36 mouse cellular contexts compared by ENCODE assay signal in the genomic region with DNA sequence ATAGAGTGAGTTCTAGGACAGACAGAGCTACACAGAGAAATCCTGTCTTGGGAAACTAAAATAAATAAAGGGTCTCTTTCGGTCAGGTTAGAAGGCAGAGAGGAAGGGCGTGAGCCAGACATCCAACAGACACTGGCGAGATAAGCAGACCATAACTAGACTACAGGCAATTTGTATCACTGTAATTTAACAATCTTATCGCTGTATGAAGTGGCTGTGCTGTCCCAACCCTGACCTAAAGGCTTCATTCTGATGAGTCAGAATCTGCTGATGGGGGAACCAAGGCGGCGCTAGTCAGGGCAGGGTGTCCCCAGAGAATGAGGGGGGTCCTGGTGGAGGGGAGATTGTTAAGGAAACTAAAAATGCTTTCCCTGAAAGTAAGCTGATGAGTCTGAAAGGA. TPM values are rescaled to one million over a fixed set of nuclear protein-coding genes. Genes with fewer than 3 reads are reported as not detected.
DNase-seq lines count a peak whose midpoint lies in the region; ATAC-seq lines count a peak whose summit lies in the region.
"Had no signal": no experiment of that assay in that cellular context is flagged by ENCODE, and none has a peak within 500 bp of the region (broad histone marks: within the 10 kb centered on the region; RNA-seq: fewer than 3 reads in every experiment).

No protein-coding gene starts in this region.

- H3K4me1 ChIP-seq in liver, embryonic 13.5 days (replicated peaks) = peaks cover 75% of the 10 kb centered on the region

- H3K9me3 ChIP-seq in liver, embryonic 13.5 days (replicated peaks) = no peaks in the 10 kb centered on the region
- H3K9me3 ChIP-seq: embryonic facial prominence, embryonic 12.5 days; hindbrain, embryonic 13.5 days; limb, embryonic 13.5 days; lung, embryonic 15.5 days had no signal

- no peak overlapping the region for H3K4me3 ChIP-seq in liver, embryonic 13.5 days (replicated peaks)
- H3K4me3 ChIP-seq: embryonic facial prominence, embryonic 12.5 days; hindbrain, embryonic 13.5 days; limb, embryonic 13.5 days; lung, embryonic 15.5 days had no signal

- H3K9ac ChIP-seq in liver, embryonic 13.5 days = peak overlapping the region; percentile 50; the same call in 1 of the 2 replicates
- H3K9ac ChIP-seq: embryonic facial prominence, embryonic 12.5 days; hindbrain, embryonic 13.5 days; limb, embryonic 13.5 days; lung, embryonic 15.5 days had no signal

- intact Hi-C loops in heart, postnatal 10 days (cut with DNase I) = no loop called here

- peak overlapping the region; percentile 67 for H3K27ac ChIP-seq in liver, embryonic 13.5 days
- H3K27ac ChIP-seq: embryonic facial prominence, embryonic 12.5 days; hindbrain, embryonic 13.5 days; limb, embryonic 13.5 days; lung, embryonic 15.5 days had no signal

- peak; percentile 22 for DNase-seq in adrenal gland, postnatal 14 days
- no peak for DNase-seq in adrenal gland, postnatal 25 days
- peak; percentile 50 for DNase-seq in c-Kit-positive CD71-positive TER-119-negative erythroid progenitor cells, embryonic 14.5 days (ENCODE audit: low read depth)
- no peak for DNase-seq in liver, embryonic 13.5 days
- no peak for DNase-seq in T-cell, adult 2 months (ENCODE audit: low spot score)
- DNase-seq in heart, postnatal 10 days = no peak
- no peak for DNase-seq in spleen, postnatal 4 days (ENCODE audit: low spot score in 2 of 2)
- DNase-seq: cerebellum, adult 11 months; cerebellum, adult 9-10 months; cerebellum, postnatal 36 days; embryo, embryonic 11 days; gastrocnemius, postnatal 25 days; heart, adult 18-20 months; heart, postnatal 4 days; kidney, adult 9 months; kidney, postnatal 25 days; midbrain, embryonic 14.5 days; retina, postnatal 1 day; right cerebral cortex, postnatal 25 days; thymus, postnatal 14 days had no signal

- peak; percentile 49 for ATAC-seq in liver, embryonic 13.5 days (ENCODE audit: low read depth)
- peak; percentile 15; the same call in 1 of the 2 replicates for ATAC-seq in megakaryocyte progenitor cell, adult 5-6 weeks (replicated peaks; ENCODE audit: poor library complexity)
- ATAC-seq: activated CD4-positive, CD25-positive, alpha-beta regulatory T cell, adult 4 months; forebrain, embryonic 14.5 days; intestine, postnatal 0 days had no signal

- H3K4me2 ChIP-seq in liver, embryonic 13.5 days = peak overlapping the region; percentile 28
- H3K4me2 ChIP-seq: embryonic facial prominence, embryonic 12.5 days; heart, embryonic 11.5 days; hindbrain, embryonic 13.5 days; limb, embryonic 13.5 days; lung, embryonic 15.5 days had no signal

- 21% methylated on average over 6 of the region's 6 CpGs for WGBS in liver, embryonic 13.5 days (ENCODE audit: insufficient replicate concordance)

- H3K27me3 ChIP-seq in liver, embryonic 13.5 days = peaks cover 3% of the 10 kb centered on the region; the same call in 1 of the 2 replicates

- peaks cover 15% of the 10 kb centered on the region for H3K36me3 ChIP-seq in liver, embryonic 13.5 days

RNA-seq across cellular contexts. Expression of gene Rpl26, which starts 2.6 kb away (rescaled TPM):
- 1,094 and 1,263 TPM in 2 replicates for total RNA-seq in adrenal gland, postnatal 14 days (2021)
- 1,094 and 1,140 TPM in 2 replicates for total RNA-seq in adrenal gland, postnatal 25 days (2021)
- polyA plus RNA-seq in liver, embryonic 13.5 days (2015; fragmentation: Nextera tagmentation; extraction: Ambion mirVana) = 881 and 895 TPM in 2 replicates
- total RNA-seq in megakaryocyte progenitor cell, adult 5-6 weeks (2015) = 3,945 and 4,034 TPM in 2 replicates
- 6,407 and 6,432 TPM in 2 replicates for total RNA-seq in megakaryocyte progenitor cell, adult 5-6 weeks (2017)
- 100 to 1,000 TPM; 777 to 828 TPM for total RNA-seq in heart, postnatal 10 days (2021)

RNA-seq across cellular contexts. Expression of gene Rnf222, which starts 10.4 kb away (rescaled TPM):
- 0.15 TPM in 1 of 2 replicates, not detected in the other for total RNA-seq in adrenal gland, postnatal 14 days (2021)
- 0.15 TPM in 1 of 2 replicates, not detected in the other for total RNA-seq in adrenal gland, postnatal 25 days (2021)
- 0.08 and 0.09 TPM in 2 replicates for polyA plus RNA-seq in liver, embryonic 13.5 days (2015; fragmentation: Nextera tagmentation; extraction: Ambion mirVana)
- total RNA-seq in megakaryocyte progenitor cell, adult 5-6 weeks (2015) = not detected in 2 replicates
- total RNA-seq in megakaryocyte progenitor cell, adult 5-6 weeks (2017) = not detected in 2 replicates
- total RNA-seq in heart, postnatal 10 days (2021) = under 1 TPM; 0.10 to 0.17 TPM
- total RNA-seq: gastrocnemius, postnatal 25 days; layer of hippocampus, adult 18-20 months; layer of hippocampus, postnatal 10 days; left cerebral cortex, postnatal 36 days; megakaryocyte, adult 5-6 weeks; monocyte, adult 5-6 weeks had no signal
- polyA plus RNA-seq: activated CD4-positive, CD25-positive, alpha-beta regulatory T cell, adult 4 months; forebrain, embryonic 14.5 days; midbrain, embryonic 14.5 days; neural tube, embryonic 14.5 days had no signal

RNA-seq across cellular contexts. Expression of gene Ndel1, which starts 27.1 kb away (rescaled TPM):
- 67.1 and 73.2 TPM in 2 replicates for total RNA-seq in adrenal gland, postnatal 14 days (2021)
- total RNA-seq in adrenal gland, postnatal 25 days (2021) = 54.4 and 70.0 TPM in 2 replicates
- polyA plus RNA-seq in liver, embryonic 13.5 days (2015; fragmentation: Nextera tagmentation; extraction: Ambion mirVana) = 35.5 and 40.0 TPM in 2 replicates
- total RNA-seq in megakaryocyte progenitor cell, adult 5-6 weeks (2015) = 26.2 and 28.0 TPM in 2 replicates
- 35.9 and 40.5 TPM in 2 replicates for total RNA-seq in megakaryocyte progenitor cell, adult 5-6 weeks (2017)
- 10 to 100 TPM; 67.3 to 70.9 TPM for total RNA-seq in heart, postnatal 10 days (2021)

RNA-seq across cellular contexts. Expression of gene Odf4, which starts 28.1 kb away (rescaled TPM):
- 0.30 and 0.45 TPM in 2 replicates for total RNA-seq in adrenal gland, postnatal 14 days (2021)
- 0.70 TPM in 1 of 2 replicates, not detected in the other for total RNA-seq in adrenal gland, postnatal 25 days (2021)
- not detected in 2 replicates for polyA plus RNA-seq in liver, embryonic 13.5 days (2015; fragmentation: Nextera tagmentation; extraction: Ambion mirVana)
- not detected in 2 replicates for total RNA-seq in megakaryocyte progenitor cell, adult 5-6 weeks (2015)
- not detected in 2 replicates for total RNA-seq in megakaryocyte progenitor cell, adult 5-6 weeks (2017)
- not detected for total RNA-seq in heart, postnatal 10 days (2021)
- total RNA-seq: gastrocnemius, postnatal 25 days; heart, adult 18-20 months; heart, postnatal 4 days; layer of hippocampus, adult 18-20 months; megakaryocyte, adult 5-6 weeks; monocyte, adult 5-6 weeks had no signal
- polyA plus RNA-seq: activated CD4-positive, CD25-positive, alpha-beta regulatory T cell, adult 4 months; embryonic facial prominence, embryonic 12.5 days; forebrain, embryonic 14.5 days; heart, embryonic 11.5 days; heart, embryonic 16.5 days; intestine, postnatal 0 days; limb, embryonic 13.5 days; lung, embryonic 15.5 days had no signal

RNA-seq across cellular contexts. Expression of gene Arhgef15, which starts 58.5 kb away (rescaled TPM):
- total RNA-seq in adrenal gland, postnatal 14 days (2021) = 28.7 and 31.9 TPM in 2 replicates
- total RNA-seq in adrenal gland, postnatal 25 days (2021) = 18.7 and 23.4 TPM in 2 replicates
- 1.4 and 1.5 TPM in 2 replicates for polyA plus RNA-seq in liver, embryonic 13.5 days (2015; fragmentation: Nextera tagmentation; extraction: Ambion mirVana)
- total RNA-seq in megakaryocyte progenitor cell, adult 5-6 weeks (2015) = not detected in 2 replicates
- 0.04 and 0.98 TPM in 2 replicates for total RNA-seq in megakaryocyte progenitor cell, adult 5-6 weeks (2017)
- total RNA-seq in heart, postnatal 10 days (2021) = 10 to 100 TPM; 43.2 to 49.6 TPM
- total RNA-seq: monocyte, adult 5-6 weeks had no signal

Comparison
In these comparisons a context has a peak if more than half of its experiments do, and no peak if none do; other contexts are left out.
1. DNase-seq: peak in adrenal gland, postnatal 14 days (single experiment) and c-Kit-positive CD71-positive TER-119-negative erythroid progenitor cells, embryonic 14.5 days (single experiment); none in adrenal gland, postnatal 25 days (single experiment), liver, embryonic 13.5 days (single experiment), T-cell, adult 2 months (single experiment), heart, postnatal 10 days (0 of 2) and spleen, postnatal 4 days (0 of 2).